In genomic region chr7:27325697-27326096, GRCm38 (mm10) we compare ENCODE assay signal across 9 mouse cellular contexts. TPM values are rescaled to one million over a fixed set of nuclear protein-coding genes. Genes with fewer than 3 reads are reported as not detected.
DNase-seq lines count a peak whose midpoint lies in the region; ATAC-seq lines count a peak whose summit lies in the region.
"Had no signal": no experiment of that assay in that cellular context is flagged by ENCODE, and none has a peak within 500 bp of the region (broad histone marks: within the 10 kb centered on the region; RNA-seq: fewer than 3 reads in every experiment).

No protein-coding gene starts in this region.

- H3K4me1 ChIP-seq in forebrain, embryonic 12.5 days, result peaks cover 31% of the 10 kb centered on the region

- no peak for ATAC-seq in forebrain, embryonic 12.5 days (ENCODE audit: low FRiP score)
- ATAC-seq in megakaryocyte progenitor cell, adult 5-6 weeks (replicated peaks; ENCODE audit: poor library complexity), result peak; percentile 8; the same call in 1 of the 2 replicates

- H3K27ac ChIP-seq in forebrain, embryonic 12.5 days, result no peak overlapping the region

- H3K4me3 ChIP-seq in forebrain, embryonic 12.5 days (replicated peaks), result peak overlapping the region; percentile 30

- 0 out of 2 replicates have a peak overlapping the region, but pooled peaks have one; percentile 38 for H3K9ac ChIP-seq in forebrain, embryonic 12.5 days

- 2% methylated on average over 24 of the region's 24 CpGs for WGBS in forebrain, embryonic 12.5 days

- no peaks in the 10 kb centered on the region for H3K9me3 ChIP-seq in forebrain, embryonic 12.5 days

- intact Hi-C loops in heart, postnatal 14 days (cut with DNase I), result no loop called here

- H3K27me3 ChIP-seq in forebrain, embryonic 12.5 days, result peaks cover 86% of the 10 kb centered on the region

- H3K36me3 ChIP-seq in forebrain, embryonic 12.5 days (replicated peaks), result no peaks in the 10 kb centered on the region

- H3K4me2 ChIP-seq in forebrain, embryonic 12.5 days, result peak overlapping the region; percentile 48

- peak; percentile 82 to 90 for DNase-seq in adrenal gland, adult (ENCODE audit: inconsistent age in 2 of 2, low spot score in 1 of 2)
- no peak for DNase-seq in adrenal gland, postnatal 4 days (ENCODE audit: low spot score in 2 of 2)
- peak; percentile 80 to 82 for DNase-seq in heart, postnatal 14 days
- DNase-seq in kidney, postnatal 36 days, result peak; percentile 91 to 93
- peak; percentile 45 for DNase-seq in urinary bladder, adult 2 months (ENCODE audit: low spot score)
- DNase-seq in left cerebral cortex, adult 11 months (ENCODE audit: low spot score), result no peak

RNA-seq across cellular contexts. Expression of gene Ltbp4, which starts 11.8 kb away (rescaled TPM):
- total RNA-seq in adrenal gland, postnatal 4 days (2021), result 100 to 1,000 TPM in 1 of 2 experiments, 10 to 100 TPM in 1; 95.4 to 102 TPM
- polyA plus RNA-seq in forebrain, embryonic 12.5 days (2016; fragmentation: Nextera tagmentation; extraction: Ambion mirVana), result 12.4 and 16.5 TPM in 2 replicates
- total RNA-seq in heart, postnatal 14 days (2021), result 100 to 1,000 TPM; 354 to 358 TPM
- 0.05 TPM in 1 of 2 replicates, not detected in the other for total RNA-seq in megakaryocyte progenitor cell, adult 5-6 weeks (2015)
- not detected in 2 replicates for total RNA-seq in megakaryocyte progenitor cell, adult 5-6 weeks (2017)
- polyA plus RNA-seq in urinary bladder, adult 2 months (2012; rRNA removed), result 176 and 335 TPM in 2 replicates

RNA-seq across cellular contexts. Expression of gene Shkbp1, which starts 30.1 kb away (rescaled TPM):
- total RNA-seq in adrenal gland, postnatal 4 days (2021), result 10 to 100 TPM; 22.9 to 31.7 TPM
- polyA plus RNA-seq in forebrain, embryonic 12.5 days (2016; fragmentation: Nextera tagmentation; extraction: Ambion mirVana), result 77.1 and 81.2 TPM in 2 replicates
- 1 to 10 TPM; 8.6 to 9.7 TPM for total RNA-seq in heart, postnatal 14 days (2021)
- 18.8 and 23.9 TPM in 2 replicates for total RNA-seq in megakaryocyte progenitor cell, adult 5-6 weeks (2015)
- total RNA-seq in megakaryocyte progenitor cell, adult 5-6 weeks (2017), result 10.7 and 11.0 TPM in 2 replicates
- polyA plus RNA-seq in urinary bladder, adult 2 months (2012; rRNA removed), result 39.4 and 46.5 TPM in 2 replicates

RNA-seq across cellular contexts. Expression of gene Gm20479, which starts 31.5 kb away (rescaled TPM):
- 1 to 10 TPM in 1 of 2 experiments, not detected in 1; 2.5 TPM for total RNA-seq in adrenal gland, postnatal 4 days (2021)
- polyA plus RNA-seq in forebrain, embryonic 12.5 days (2016; fragmentation: Nextera tagmentation; extraction: Ambion mirVana), result 1.5 TPM in 1 of 2 replicates, not detected in the other
- under 1 TPM in 1 of 2 experiments, not detected in 1; 0.76 TPM for total RNA-seq in heart, postnatal 14 days (2021)
- total RNA-seq in megakaryocyte progenitor cell, adult 5-6 weeks (2015), result not detected in 2 replicates
- total RNA-seq in megakaryocyte progenitor cell, adult 5-6 weeks (2017), result not detected in 2 replicates
- 0.43 and 0.67 TPM in 2 replicates for polyA plus RNA-seq in urinary bladder, adult 2 months (2012; rRNA removed)
- polyA plus RNA-seq: gonadal fat pad, adult 2 months had no signal

Comparison
In these comparisons a context has a peak if more than half of its experiments do, and no peak if none do; other contexts are left out.
1. DNase-seq: peak in adrenal gland, adult (2 of 2), heart, postnatal 14 days (2 of 2), kidney, postnatal 36 days (2 of 2) and urinary bladder, adult 2 months (single experiment); none in adrenal gland, postnatal 4 days (0 of 2) and left cerebral cortex, adult 11 months (single experiment).
2. RNA of gene Ltbp4, which starts 11.8 kb away (total RNA-seq): 354 to 358 TPM in heart, postnatal 14 days and 95.4 to 102 TPM in adrenal gland, postnatal 4 days; 0.05 TPM in megakaryocyte progenitor cell, adult 5-6 weeks; every median in the first group is over 10 times any median in the second.